Mouse (Mus musculus) urinary bladder, postnatal 25 days (tissue): Measurements from ENCODE around the gene Gde1.

Experiments used
- DNase-seq: peaks from one replicate; pipeline ENCODE4 v3.0.0; 2022; ENCODE audit warnings: low spot score

The Gde1 gene

GRCm38 (mm10) chr7:118705101-118705961 lies at the start of gene Gde1:
TSS of gene Gde1 (minus strand) at chr7:118705778.
- DNase-seq: peak; percentile 87

GRCm38 (mm10) chr7:118751625-118752024 lies 46.0 kb upstream of the Gde1 start:
- DNase-seq: no peak

DNA sequence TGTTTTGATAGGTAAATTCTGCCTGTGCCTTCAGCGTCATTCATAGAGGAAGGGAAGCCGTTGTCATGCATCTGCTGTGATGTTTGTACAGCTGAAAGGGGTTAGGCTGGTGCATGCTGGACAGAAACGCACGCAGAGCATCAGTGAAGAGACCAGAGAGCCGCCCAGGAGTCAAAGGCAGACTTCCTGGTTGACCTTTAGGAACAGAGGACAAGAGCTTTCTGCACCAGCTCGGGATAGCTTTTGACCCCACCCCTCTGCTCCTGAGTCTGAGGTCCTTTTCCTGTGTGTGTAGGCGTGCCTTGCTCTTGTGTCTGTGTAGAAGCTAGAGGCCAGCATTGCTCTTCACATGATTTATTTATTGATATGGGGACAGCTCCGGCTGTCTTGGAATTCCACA lies 44.1 kb upstream of the Gde1 start:
- DNase-seq: no peak

DNA sequence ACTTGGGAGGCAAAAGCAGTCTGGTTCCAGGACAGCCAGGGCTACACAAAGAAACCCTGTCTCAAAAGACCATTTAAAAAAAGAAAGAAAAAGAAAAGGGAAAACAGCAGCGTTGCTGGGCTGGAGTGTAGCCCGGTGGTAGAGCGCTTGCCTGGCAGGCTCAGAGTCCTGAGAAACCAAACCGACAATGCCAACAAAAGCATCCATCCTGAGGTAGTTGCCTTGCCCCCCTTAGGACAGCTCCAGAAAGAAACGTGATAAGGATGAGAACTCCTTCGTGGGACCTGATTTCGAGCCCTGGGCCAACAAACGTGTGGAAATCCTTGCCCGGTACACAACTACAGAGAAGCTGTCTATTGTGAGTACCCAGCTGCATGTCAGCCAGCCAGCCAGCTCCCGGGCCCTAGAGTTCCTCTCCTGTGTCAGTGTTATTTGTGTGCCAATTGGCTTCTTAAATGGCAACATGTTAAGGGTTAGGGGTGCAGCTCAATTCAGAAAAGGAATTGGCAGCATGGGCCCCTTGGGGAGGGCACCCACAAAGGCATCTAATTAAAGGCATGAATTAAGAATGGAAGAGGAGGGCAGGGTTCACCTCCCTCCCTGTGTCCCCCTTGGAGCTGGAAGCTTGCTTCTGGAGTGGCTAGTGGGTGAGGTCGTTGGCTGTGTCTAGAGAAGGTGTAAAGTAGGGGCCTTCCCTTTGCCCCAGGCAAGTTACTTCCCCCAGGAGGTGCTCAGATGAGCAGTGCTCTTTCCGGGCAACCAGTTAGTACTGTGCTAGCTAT lies 42.5 kb upstream of the Gde1 start:
- no peak for DNase-seq

DNA sequence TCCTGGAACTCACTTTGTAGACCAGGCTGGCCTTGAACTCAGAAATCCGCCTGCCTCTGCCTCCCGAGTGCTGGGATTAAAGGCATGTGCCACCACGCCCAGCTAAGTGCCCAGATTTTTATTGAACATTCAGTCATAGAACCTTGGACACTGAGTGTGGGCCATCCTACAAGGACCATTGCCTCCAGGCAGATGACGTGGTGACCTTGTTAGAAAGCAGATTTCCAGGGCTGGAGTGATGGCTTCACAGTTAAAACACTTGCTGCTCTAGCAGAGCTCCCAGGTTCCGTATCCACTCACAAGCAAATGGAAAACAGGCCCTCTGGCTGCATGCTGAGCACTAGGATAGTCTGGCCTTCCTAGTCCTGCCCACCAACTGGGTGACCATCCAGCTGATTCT lies 39.2 kb upstream of the Gde1 start:
- no peak for DNase-seq

- DNase-seq: no peak
Measured at GRCm38 (mm10) chr7:118742278-118742677, 36.7 kb upstream of the Gde1 start.

GRCm38 (mm10) chr7:118740532-118741338 lies 35.2 kb upstream of the Gde1 start:
- DNase-seq: peak; percentile 97

DNA sequence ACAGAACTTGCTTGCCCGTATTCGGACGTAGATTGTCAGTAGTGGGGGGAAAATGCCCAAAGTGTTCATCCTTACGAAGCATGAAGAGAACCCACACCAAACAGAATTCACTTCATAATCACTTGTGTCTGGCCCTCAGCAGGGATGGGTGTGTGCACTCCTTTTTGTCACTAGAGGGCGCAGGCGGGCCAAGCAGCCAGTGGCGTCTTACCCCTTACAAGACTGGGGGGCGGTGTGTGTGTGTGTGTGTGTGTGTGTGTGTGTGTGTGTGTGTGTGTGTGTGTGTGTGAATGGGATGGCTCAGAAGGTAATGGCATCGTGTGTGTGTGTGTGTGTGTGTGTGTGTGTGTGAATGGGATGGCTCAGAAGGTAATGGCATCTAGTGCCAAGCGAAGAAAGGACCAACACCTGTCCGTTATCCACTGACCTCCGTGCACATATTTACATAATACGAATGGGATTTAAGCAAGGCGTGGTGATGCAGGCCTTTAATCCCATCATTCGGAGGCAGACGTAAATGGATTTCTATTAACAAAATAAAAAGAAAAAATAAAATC lies 34.5 kb upstream of the Gde1 start, which contains the start of gene Vps35l:
Vps35l (plus strand) TSS at position 252 of the 557 bp plus-strand sequence.
- DNase-seq: peak; percentile 66

GRCm38 (mm10) chr7:118738730-118739129 lies 33.2 kb upstream of the Gde1 start:
- no peak for DNase-seq

DNA sequence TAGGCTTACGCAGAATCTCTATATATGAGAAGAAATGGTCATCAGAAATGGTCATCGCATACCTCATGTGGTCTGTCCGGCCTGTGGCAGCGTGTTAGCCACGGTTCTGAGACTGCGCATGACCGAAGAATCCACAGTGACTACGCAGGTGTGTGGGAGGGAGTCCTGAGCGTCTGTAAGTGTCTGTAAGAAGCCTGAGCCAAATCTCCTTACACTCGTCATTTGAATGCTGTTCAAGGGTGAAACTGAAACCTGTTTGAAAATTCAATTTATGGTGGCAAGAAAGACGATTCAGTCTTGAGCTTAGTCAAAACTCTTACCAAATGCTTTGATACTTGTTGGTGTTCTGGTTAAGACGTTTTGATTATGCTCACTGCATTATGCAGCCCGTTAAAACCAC lies 27.6 kb upstream of the Gde1 start:
- no peak for DNase-seq

GRCm38 (mm10) chr7:118731781-118732180 lies 26.2 kb upstream of the Gde1 start:
- no peak for DNase-seq

GRCm38 (mm10) chr7:118728846-118729587 lies 23.4 kb upstream of the Gde1 start:
- DNase-seq: no peak

- no peak for DNase-seq
Measured at GRCm38 (mm10) chr7:118725459-118725858, 19.9 kb upstream of the Gde1 start.

- DNase-seq: no peak
Measured at GRCm38 (mm10) chr7:118723927-118724326, 18.3 kb upstream of the Gde1 start.

- no peak for DNase-seq
Measured at GRCm38 (mm10) chr7:118718066-118718465, 12.5 kb upstream of the Gde1 start.

DNA sequence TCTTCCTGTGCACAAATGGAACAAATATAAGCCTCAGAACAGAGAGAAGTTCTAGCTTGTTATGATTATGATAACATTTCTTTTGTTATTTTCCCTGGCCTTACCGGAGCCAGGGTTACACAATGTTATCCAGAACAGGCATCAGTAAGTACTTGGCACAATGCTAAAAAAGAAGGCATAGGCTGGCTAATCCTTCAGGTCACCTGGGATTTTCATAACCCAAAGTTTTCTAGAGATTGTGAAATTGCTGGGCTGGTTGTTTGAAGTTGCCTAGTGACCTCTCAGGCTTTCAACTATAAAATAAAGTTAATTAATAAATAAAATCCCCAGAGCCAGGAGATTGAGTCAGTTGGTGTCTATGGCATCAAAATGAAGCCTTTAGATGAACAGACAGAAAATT lies 9.3 kb upstream of the Gde1 start:
- no peak for DNase-seq

- peak; percentile 85 for DNase-seq
Measured at GRCm38 (mm10) chr7:118712228-118713173, 6.9 kb upstream of the Gde1 start, which contains the start of gene Ccp110. TSS of gene Ccp110 (plus strand) at chr7:118712552.

GRCm38 (mm10) chr7:118710776-118711175 lies 5.2 kb upstream of the Gde1 start:
- DNase-seq: no peak

GRCm38 (mm10) chr7:118708002-118708401 lies 2.4 kb upstream of the Gde1 start:
- no peak for DNase-seq

GRCm38 (mm10) chr7:118707216-118707615 lies 1.6 kb upstream of the Gde1 start:
- DNase-seq: no peak
